Mouse (Mus musculus) C2C12 (cell line): Measurements from ENCODE around the gene Sdk1. TPM values are rescaled to one million over a fixed set of nuclear protein-coding genes. Genes with fewer than 3 reads are reported as not detected.

Experiments used
- H3K27me3 ChIP-seq: one replicate; pipeline ENCODE4 v1.6.1; 2011; ENCODE audit not compliant: control insufficient read depth, insufficient read depth, insufficient read length
- H3K36me3 ChIP-seq: one replicate; pipeline ENCODE4 v1.6.1; 2011; ENCODE audit not compliant: control insufficient read depth, insufficient read depth
- H3K4me3 ChIP-seq: one replicate; pipeline ENCODE4 v1.5.1; 2011; ENCODE audit warnings: mild to moderate bottlenecking, control low read depth; ENCODE audit not compliant: poor library complexity, insufficient read depth, severe bottlenecking
- H3K79me2 ChIP-seq: one replicate; pipeline ENCODE4 v1.6.1; 2011; ENCODE audit not compliant: control insufficient read depth, insufficient read depth
- H3K79me3 ChIP-seq: one replicate; pipeline ENCODE4 v1.6.1; 2011; ENCODE audit warnings: low read depth, control low read depth
- H3ac ChIP-seq: one replicate; pipeline ENCODE3; 2011; ENCODE audit warnings: low read depth; ENCODE audit not compliant: control insufficient read depth, insufficient read length
- CEBPB ChIP-seq: IDR thresholded peaks from one replicate; pipeline ENCODE4 v1.6.1; 2011; ENCODE audit warnings: low read depth, mild to moderate bottlenecking, control low read depth, moderate library complexity
- CTCF ChIP-seq: IDR thresholded peaks from one replicate; pipeline ENCODE4 v1.5.1; 2011; ENCODE audit not compliant: control insufficient read depth, insufficient read depth, insufficient read length
- FOSL1 ChIP-seq: IDR thresholded peaks from one replicate; pipeline ENCODE4 v1.8.0; 2011; ENCODE audit warnings: mild to moderate bottlenecking, low read length; ENCODE audit not compliant: poor library complexity, insufficient read depth, severe bottlenecking
- MAX ChIP-seq: IDR thresholded peaks from one replicate; pipeline ENCODE4 v1.6.1; 2011; ENCODE audit warnings: mild to moderate bottlenecking, control low read depth
- MYOD1 ChIP-seq: IDR thresholded peaks from one replicate; pipeline ENCODE4 v1.6.1; 2011; ENCODE audit warnings: low read depth; ENCODE audit not compliant: control insufficient read depth, insufficient read length
- MYOG ChIP-seq: IDR thresholded peaks from one replicate; pipeline ENCODE4 v1.6.1; 2011; ENCODE audit not compliant: control insufficient read depth, insufficient read length; ENCODE audit errors: extremely low read depth
- USF1 ChIP-seq: IDR thresholded peaks from one replicate; pipeline ENCODE4 v1.6.1; 2011; ENCODE audit warnings: low read depth, mild to moderate bottlenecking, control low read depth, moderate library complexity
- polyA plus RNA-seq: library from polyadenylated mRNA; unstranded; fragments of >200 nt; fragmentation: generic; extraction: Trizol; gene quantifications from one replicate; pipeline ENCODE4 v1.2.1, GENCODE M21; 2012; ENCODE audit warnings: missing spikeins

Gene Sdk1
- polyA plus RNA-seq, 1 experiment: 0.61 TPM

GRCm38 (mm10) chr5:141985551-141985950 lies 744.3 kb downstream of the Sdk1 start:
- no peaks in the 10 kb centered on the region for H3K27me3 ChIP-seq
- no peaks in the 10 kb centered on the region for H3K79me3 ChIP-seq
- no peaks in the 10 kb centered on the region for H3K36me3 ChIP-seq
- no peaks in the 10 kb centered on the region for H3K79me2 ChIP-seq
- TF ChIP-seq CTCF (no peak), FOSL1 (no peak), MYOG (no peak), USF1 (no peak), MYOD1 (no peak), CEBPB (no peak), MAX (no peak)
- no peak overlapping the region for H3ac ChIP-seq
- H3K4me3 ChIP-seq: no peak overlapping the region

GRCm38 (mm10) chr5:141987287-141987799 lies 746.1 kb downstream of the Sdk1 start:
- Histone ChIP-seq H3ac (no peak overlapping the region), H3K27me3 (no peaks in the 10 kb centered on the region), H3K79me2 (no peaks in the 10 kb centered on the region), H3K4me3 (no peak overlapping the region), H3K79me3 (no peaks in the 10 kb centered on the region), H3K36me3 (no peaks in the 10 kb centered on the region)
- TF ChIP-seq MYOD1 (no peak), CTCF (no peak), MYOG (no peak), USF1 (no peak), CEBPB (no peak), MAX (no peak), FOSL1 (no peak)

GRCm38 (mm10) chr5:141988685-141989084 lies 747.4 kb downstream of the Sdk1 start:
- no peak overlapping the region for H3K4me3 ChIP-seq
- no peaks in the 10 kb centered on the region for H3K36me3 ChIP-seq
- H3ac ChIP-seq: no peak overlapping the region
- H3K27me3 ChIP-seq: no peaks in the 10 kb centered on the region
- H3K79me2 ChIP-seq: no peaks in the 10 kb centered on the region
- no peaks in the 10 kb centered on the region for H3K79me3 ChIP-seq
- TF ChIP-seq MAX (no peak), FOSL1 (no peak), USF1 (no peak), CEBPB (no peak), MYOD1 (no peak), MYOG (no peak), CTCF (no peak)

GRCm38 (mm10) chr5:141994192-141994591 lies 752.9 kb downstream of the Sdk1 start:
- no peaks in the 10 kb centered on the region for H3K36me3 ChIP-seq

GRCm38 (mm10) chr5:142000247-142000646 lies 759.0 kb downstream of the Sdk1 start:
- no peaks in the 10 kb centered on the region for H3K27me3 ChIP-seq
- H3K79me3 ChIP-seq: no peaks in the 10 kb centered on the region
- no peak overlapping the region for H3ac ChIP-seq
- H3K4me3 ChIP-seq: no peak overlapping the region
- H3K79me2 ChIP-seq: no peaks in the 10 kb centered on the region
- no peaks in the 10 kb centered on the region for H3K36me3 ChIP-seq
- TF ChIP-seq FOSL1: no peak
- TF ChIP-seq MYOD1: no peak
- TF ChIP-seq CTCF: no peak
- no peak for TF ChIP-seq CEBPB
- TF ChIP-seq MAX: no peak
- TF ChIP-seq USF1: no peak
- TF ChIP-seq MYOG: no peak

More at GRCm38 (mm10) chr5:141994192-141994591, 752.9 kb downstream of the Sdk1 start:
- Histone ChIP-seq H3ac (no peak overlapping the region), H3K79me2 (no peaks in the 10 kb centered on the region), H3K4me3 (no peak overlapping the region), H3K79me3 (no peaks in the 10 kb centered on the region), H3K27me3 (no peaks in the 10 kb centered on the region)
- TF ChIP-seq MAX (no peak), USF1 (no peak), MYOD1 (no peak), MYOG (no peak), FOSL1 (no peak), CTCF (no peak), CEBPB (no peak)

GRCm38 (mm10) chr5:142001131-142001530 lies 759.8 kb downstream of the Sdk1 start:
- Histone ChIP-seq H3ac (no peak overlapping the region), H3K4me3 (no peak overlapping the region), H3K27me3 (no peaks in the 10 kb centered on the region), H3K79me2 (no peaks in the 10 kb centered on the region), H3K36me3 (no peaks in the 10 kb centered on the region), H3K79me3 (no peaks in the 10 kb centered on the region)
- TF ChIP-seq CEBPB: no peak
- TF ChIP-seq MAX: no peak
- TF ChIP-seq FOSL1: no peak
- no peak for TF ChIP-seq CTCF
- no peak for TF ChIP-seq MYOG
- no peak for TF ChIP-seq USF1
- TF ChIP-seq MYOD1: no peak
